Comparison of ENCODE assay signal across 11 mouse cellular contexts in the genomic region with DNA sequence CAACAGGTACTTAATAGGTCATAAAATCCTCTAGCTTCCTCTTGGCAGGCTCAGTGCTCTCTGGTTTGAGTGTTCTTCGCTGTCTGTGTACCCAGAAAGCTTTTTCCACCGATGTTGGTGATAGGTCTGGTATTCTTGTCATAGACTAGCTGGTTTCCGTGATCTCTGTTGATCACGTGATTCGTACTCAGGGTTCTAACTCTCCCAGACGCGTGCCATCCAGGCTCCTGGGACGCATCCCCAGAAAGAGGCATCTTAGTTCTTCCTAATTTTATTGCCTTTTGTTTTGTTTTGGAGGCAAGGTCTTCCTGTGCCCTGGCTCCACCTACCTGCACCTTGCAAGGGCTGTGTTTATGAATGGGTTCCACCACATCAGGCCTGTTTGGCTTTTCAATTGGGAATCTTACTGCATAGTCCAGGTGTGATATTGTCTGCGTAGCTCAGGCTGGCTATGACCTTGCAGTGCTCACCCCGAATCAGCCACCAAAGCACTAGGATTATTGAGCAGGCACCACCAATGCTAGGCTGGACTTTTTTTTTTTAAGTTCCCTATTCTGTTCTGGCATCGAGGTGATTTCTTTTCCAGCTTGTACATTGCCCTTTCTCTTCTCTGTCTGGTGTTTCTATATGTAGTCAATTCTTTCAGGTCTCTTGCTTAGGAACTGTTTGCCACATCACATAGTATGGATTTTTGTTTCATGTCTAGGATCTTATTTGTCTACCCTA. TPM values are rescaled to one million over a fixed set of nuclear protein-coding genes. Genes with fewer than 3 reads are reported as not detected.
DNase-seq lines count a peak whose midpoint lies in the region; ATAC-seq and TF ChIP-seq lines count a peak whose summit lies in the region.
"Had no signal": no experiment of that assay in that cellular context is flagged by ENCODE, and none has a peak within 500 bp of the region (broad histone marks: within the 10 kb centered on the region; RNA-seq: fewer than 3 reads in every experiment).

No protein-coding gene starts in this region.

- no peak overlapping the region for H3K4me2 ChIP-seq in forebrain, embryonic 12.5 days
- peak overlapping the region; percentile 31; the same call in 1 of the 2 replicates for H3K4me2 ChIP-seq in kidney, postnatal 0 days (ENCODE audit: low read length)
- H3K4me2 ChIP-seq in midbrain, embryonic 15.5 days: no peak overlapping the region
- H3K4me2 ChIP-seq in midbrain, postnatal 0 days (ENCODE audit: low read depth, low read length, poor library complexity, severe bottlenecking): no peak overlapping the region
- H3K4me2 ChIP-seq in stomach, embryonic 16.5 days (ENCODE audit: low read depth, low read length): peak overlapping the region; percentile 34; the same call in 1 of the 2 replicates
- H3K4me2 ChIP-seq: midbrain, embryonic 12.5 days had no signal

- peak overlapping the region; percentile 65; the same call in 1 of the 2 replicates for H3K27ac ChIP-seq in forebrain, embryonic 12.5 days
- H3K27ac ChIP-seq in forebrain, embryonic 10.5 days: no peak overlapping the region
- peak overlapping the region; percentile 81 for H3K27ac ChIP-seq in kidney, postnatal 0 days
- peak overlapping the region; percentile 19; the same call in 1 of the 2 replicates for H3K27ac ChIP-seq in midbrain, embryonic 15.5 days
- no peak overlapping the region for H3K27ac ChIP-seq in midbrain, postnatal 0 days (ENCODE audit: low read depth, low read length)
- H3K27ac ChIP-seq in stomach, embryonic 16.5 days (ENCODE audit: low read length): peak overlapping the region; percentile 77
- H3K27ac ChIP-seq: midbrain, embryonic 12.5 days had no signal

- TF ChIP-seq CTCF in kidney, postnatal 0 days (IDR thresholded peaks at IDR 0.05; ENCODE audit: low read depth): no peak
- TF ChIP-seq CTCF in midbrain, postnatal 0 days (IDR thresholded peaks at IDR 0.05): no peak

- DNase-seq in forebrain, embryonic 10.5 days (ENCODE audit: extremely low spot score, low spot score): no peak
- no peak for DNase-seq in kidney, postnatal 0 days (ENCODE audit: low spot score)
- DNase-seq in kidney, adult 18-20 months: no peak
- no peak for DNase-seq in midbrain, postnatal 0 days (ENCODE audit: low spot score)
- DNase-seq in right cerebral cortex, postnatal 36 days (ENCODE audit: low spot score in 2 of 2): no peak
- DNase-seq: cerebellum, postnatal 36 days; thymus, postnatal 14 days had no signal

- H3K4me1 ChIP-seq in forebrain, embryonic 12.5 days: peaks cover 10% of the 10 kb centered on the region
- peaks cover 19% of the 10 kb centered on the region for H3K4me1 ChIP-seq in forebrain, embryonic 10.5 days
- H3K4me1 ChIP-seq in kidney, postnatal 0 days (replicated peaks; ENCODE audit: insufficient read depth, low read length): peaks cover 8% of the 10 kb centered on the region
- peaks cover 9% of the 10 kb centered on the region for H3K4me1 ChIP-seq in midbrain, embryonic 15.5 days
- H3K4me1 ChIP-seq in midbrain, postnatal 0 days (ENCODE audit: insufficient read depth, low read length): 0 out of 2 replicates have a peak, but pooled peaks cover 5% of the 10 kb centered on the region
- H3K4me1 ChIP-seq in stomach, embryonic 16.5 days (ENCODE audit: control insufficient read depth, insufficient read depth, low read length): peaks cover 23% of the 10 kb centered on the region

- 93% methylated on average over 11 of the region's 11 CpGs for WGBS in forebrain, embryonic 12.5 days
- 92% methylated on average over 11 of the region's 11 CpGs for WGBS in forebrain, embryonic 10.5 days
- 64% methylated on average over 11 of the region's 11 CpGs for WGBS in kidney, postnatal 0 days
- WGBS in midbrain, embryonic 15.5 days: 93% methylated on average over 11 of the region's 11 CpGs
- 91% methylated on average over 11 of the region's 11 CpGs for WGBS in midbrain, postnatal 0 days
- 67% methylated on average over 11 of the region's 11 CpGs for WGBS in stomach, embryonic 16.5 days

- no peaks in the 10 kb centered on the region for H3K36me3 ChIP-seq in forebrain, embryonic 12.5 days (replicated peaks)
- H3K36me3 ChIP-seq in forebrain, embryonic 10.5 days (replicated peaks): no peaks in the 10 kb centered on the region
- no peaks in the 10 kb centered on the region for H3K36me3 ChIP-seq in kidney, postnatal 0 days (ENCODE audit: insufficient read depth, low read length)
- no peaks in the 10 kb centered on the region for H3K36me3 ChIP-seq in midbrain, embryonic 15.5 days (replicated peaks)
- no peaks in the 10 kb centered on the region for H3K36me3 ChIP-seq in midbrain, postnatal 0 days (ENCODE audit: insufficient read depth, low read length)
- H3K36me3 ChIP-seq in stomach, embryonic 16.5 days (ENCODE audit: control insufficient read depth, insufficient read depth, low read length): no peaks in the 10 kb centered on the region
- H3K36me3 ChIP-seq: midbrain, embryonic 12.5 days had no signal

- ATAC-seq in forebrain, embryonic 12.5 days (ENCODE audit: low FRiP score): no peak
- ATAC-seq in kidney, postnatal 0 days (replicated peaks; ENCODE audit: low FRiP score, low read depth): no peak
- no peak for ATAC-seq in midbrain, embryonic 15.5 days (replicated peaks)
- ATAC-seq in midbrain, postnatal 0 days (ENCODE audit: low FRiP score): no peak
- ATAC-seq in stomach, embryonic 16.5 days (ENCODE audit: insufficient read depth, low FRiP score): no peak

- H3K9ac ChIP-seq in forebrain, embryonic 12.5 days: no peak overlapping the region
- H3K9ac ChIP-seq in kidney, postnatal 0 days (ENCODE audit: low read depth, low read length): no peak overlapping the region
- H3K9ac ChIP-seq in midbrain, embryonic 15.5 days: no peak overlapping the region
- H3K9ac ChIP-seq in midbrain, postnatal 0 days (replicated peaks; ENCODE audit: low read length, poor library complexity, severe bottlenecking): no peak overlapping the region
- peak overlapping the region; percentile 29; the same call in 1 of the 2 replicates for H3K9ac ChIP-seq in stomach, embryonic 16.5 days (ENCODE audit: low read length)
- H3K9ac ChIP-seq: midbrain, embryonic 12.5 days had no signal

- H3K4me3 ChIP-seq in forebrain, embryonic 12.5 days (replicated peaks): no peak overlapping the region
- H3K4me3 ChIP-seq in forebrain, embryonic 10.5 days: no peak overlapping the region
- H3K4me3 ChIP-seq in kidney, postnatal 0 days (replicated peaks; ENCODE audit: low read depth, low read length): no peak overlapping the region
- no peak overlapping the region for H3K4me3 ChIP-seq in midbrain, embryonic 15.5 days
- H3K4me3 ChIP-seq in midbrain, postnatal 0 days (ENCODE audit: low read depth, low read length): no peak overlapping the region
- H3K4me3 ChIP-seq in stomach, embryonic 16.5 days (replicated peaks; ENCODE audit: low read length): no peak overlapping the region
- H3K4me3 ChIP-seq: midbrain, embryonic 12.5 days had no signal

- no peaks in the 10 kb centered on the region for H3K9me3 ChIP-seq in forebrain, embryonic 12.5 days
- no peaks in the 10 kb centered on the region for H3K9me3 ChIP-seq in forebrain, embryonic 10.5 days
- no peaks in the 10 kb centered on the region for H3K9me3 ChIP-seq in kidney, postnatal 0 days (replicated peaks; ENCODE audit: low read length)
- H3K9me3 ChIP-seq in midbrain, embryonic 15.5 days: no peaks in the 10 kb centered on the region
- H3K9me3 ChIP-seq in midbrain, postnatal 0 days (ENCODE audit: low read length): no peaks in the 10 kb centered on the region
- no peaks in the 10 kb centered on the region for H3K9me3 ChIP-seq in stomach, embryonic 16.5 days (replicated peaks; ENCODE audit: control insufficient read depth, low read length)
- H3K9me3 ChIP-seq: midbrain, embryonic 12.5 days had no signal

- H3K27me3 ChIP-seq in forebrain, embryonic 12.5 days: no peaks in the 10 kb centered on the region
- no peaks in the 10 kb centered on the region for H3K27me3 ChIP-seq in forebrain, embryonic 10.5 days (ENCODE audit: poor library complexity, severe bottlenecking)
- no peaks in the 10 kb centered on the region for H3K27me3 ChIP-seq in kidney, postnatal 0 days (ENCODE audit: insufficient read depth, low read length)
- no peaks in the 10 kb centered on the region for H3K27me3 ChIP-seq in midbrain, embryonic 15.5 days (replicated peaks)
- H3K27me3 ChIP-seq in midbrain, postnatal 0 days (ENCODE audit: insufficient read depth, low read length): no peaks in the 10 kb centered on the region
- no peaks in the 10 kb centered on the region for H3K27me3 ChIP-seq in stomach, embryonic 16.5 days (ENCODE audit: control insufficient read depth, insufficient read depth, low read length)
- H3K27me3 ChIP-seq: midbrain, embryonic 12.5 days had no signal

RNA-seq across cellular contexts. Expression of a gene that starts 26.1 kb away (rescaled TPM):
- 1.4 and 1.8 TPM in 2 replicates for polyA plus RNA-seq in forebrain, embryonic 12.5 days (2016; fragmentation: Nextera tagmentation; extraction: Ambion mirVana)
- 1.1 and 1.9 TPM in 2 replicates for polyA plus RNA-seq in forebrain, embryonic 10.5 days (2016; fragmentation: Nextera tagmentation; extraction: Ambion mirVana)
- 5.5 and 6.2 TPM in 2 replicates for polyA plus RNA-seq in kidney, postnatal 0 days (2015; fragmentation: Nextera tagmentation; extraction: Ambion mirVana)
- polyA plus RNA-seq in midbrain, embryonic 15.5 days (2015; fragmentation: Nextera tagmentation; extraction: Ambion mirVana): 0.83 and 1.2 TPM in 2 replicates
- total RNA-seq in midbrain, postnatal 0 days (2014; rRNA removed): 2.8 and 5.0 TPM in 2 replicates
- 0.56 and 0.93 TPM in 2 replicates for polyA plus RNA-seq in midbrain, postnatal 0 days (2015; fragmentation: Nextera tagmentation; extraction: Ambion mirVana)
- polyA plus RNA-seq in stomach, embryonic 16.5 days (2015; fragmentation: Nextera tagmentation; extraction: Ambion mirVana): 14.7 and 16.9 TPM in 2 replicates

RNA-seq across cellular contexts. Expression of a gene that starts 48.7 kb away (rescaled TPM):
- 118 and 137 TPM in 2 replicates for polyA plus RNA-seq in forebrain, embryonic 12.5 days (2016; fragmentation: Nextera tagmentation; extraction: Ambion mirVana)
- polyA plus RNA-seq in forebrain, embryonic 10.5 days (2016; fragmentation: Nextera tagmentation; extraction: Ambion mirVana): 153 and 160 TPM in 2 replicates
- 165 and 171 TPM in 2 replicates for polyA plus RNA-seq in kidney, postnatal 0 days (2015; fragmentation: Nextera tagmentation; extraction: Ambion mirVana)
- 136 and 137 TPM in 2 replicates for polyA plus RNA-seq in midbrain, embryonic 15.5 days (2015; fragmentation: Nextera tagmentation; extraction: Ambion mirVana)
- 47.8 and 55.4 TPM in 2 replicates for total RNA-seq in midbrain, postnatal 0 days (2014; rRNA removed)
- polyA plus RNA-seq in midbrain, postnatal 0 days (2015; fragmentation: Nextera tagmentation; extraction: Ambion mirVana): 122 and 128 TPM in 2 replicates
- polyA plus RNA-seq in stomach, embryonic 16.5 days (2015; fragmentation: Nextera tagmentation; extraction: Ambion mirVana): 116 and 119 TPM in 2 replicates

Comparison
In these comparisons a context has a peak if more than half of its experiments do, and no peak if none do; other contexts are left out.
1. H3K27ac ChIP-seq: peak in forebrain, embryonic 12.5 days (single experiment), kidney, postnatal 0 days (single experiment), midbrain, embryonic 15.5 days (single experiment) and stomach, embryonic 16.5 days (single experiment); none in forebrain, embryonic 10.5 days (single experiment) and midbrain, postnatal 0 days (single experiment).
2. H3K4me2 ChIP-seq: peak in kidney, postnatal 0 days (single experiment) and stomach, embryonic 16.5 days (single experiment); none in forebrain, embryonic 12.5 days (single experiment), midbrain, embryonic 15.5 days (single experiment) and midbrain, postnatal 0 days (single experiment).